ENCODE assay signal across 8 mouse cellular contexts in the genomic region with DNA sequence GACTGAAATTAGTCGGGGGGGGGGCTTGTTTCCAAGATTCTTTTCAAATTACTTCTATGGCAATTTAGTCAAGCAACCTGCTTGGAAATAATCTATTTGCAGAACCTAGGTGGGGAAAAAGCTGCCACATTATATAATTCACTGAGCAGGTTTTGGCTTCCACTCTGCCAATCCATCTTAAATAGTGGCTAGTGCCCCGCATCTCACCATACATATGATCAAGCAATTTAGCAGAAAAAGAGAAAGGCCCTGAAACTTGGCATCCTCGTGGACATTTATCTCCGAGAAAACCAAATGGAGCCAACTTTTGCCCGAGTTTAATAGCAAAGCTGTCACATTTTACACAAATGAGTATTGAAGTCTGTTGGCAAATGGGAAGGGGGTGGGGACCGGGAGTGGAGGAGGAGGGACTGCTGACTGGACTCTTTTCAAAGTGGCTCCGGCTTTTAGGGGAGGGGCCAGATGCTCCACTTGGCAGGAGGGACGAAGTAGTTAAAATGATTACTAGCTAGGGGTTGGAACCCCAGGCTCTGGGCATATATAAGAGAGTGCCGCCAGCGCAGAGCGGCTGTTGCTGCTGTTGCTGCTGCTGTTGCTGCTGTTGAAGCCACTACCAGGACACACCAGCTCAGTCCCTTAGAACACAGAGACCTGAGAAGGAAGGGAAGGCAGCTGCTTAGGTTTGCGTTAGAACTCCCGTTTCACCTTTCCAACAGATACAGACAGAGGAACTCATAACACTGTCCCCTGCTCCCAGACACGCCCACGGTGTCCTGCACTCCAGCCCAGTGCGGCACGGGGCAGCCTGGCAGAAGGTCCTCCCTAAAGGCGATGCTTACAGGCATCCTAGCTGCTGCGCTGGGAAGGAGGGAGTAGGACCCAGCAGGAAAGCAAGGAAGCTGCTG. TPM values are rescaled to one million over a fixed set of nuclear protein-coding genes. Genes with fewer than 3 reads are reported as not detected.
DNase-seq lines count a peak whose midpoint lies in the region; ATAC-seq lines count a peak whose summit lies in the region.

A gene (plus strand): TSS at position 567 of the 905 bp plus-strand sequence.

- no peak within 1 kb of the TSS; the same call in 1 of the 2 replicates for H3K27ac ChIP-seq in forebrain, embryonic 14.5 days (ENCODE audit: low read depth, low read length)
- no peak within 1 kb of the TSS for H3K27ac ChIP-seq in kidney, embryonic 14.5 days (ENCODE audit: low read depth, low read length)
- H3K27ac ChIP-seq in midbrain, embryonic 13.5 days, result no peak within 1 kb of the TSS

- peak; percentile 91 for ATAC-seq in forebrain, embryonic 14.5 days
- peak; percentile 90 for ATAC-seq in kidney, embryonic 14.5 days (ENCODE audit: low FRiP score, low TSS enrichment)
- peak; percentile 88 for ATAC-seq in midbrain, embryonic 13.5 days

- WGBS in forebrain, embryonic 14.5 days, result 4% methylated on average over 19 of the region's 19 CpGs
- 8% methylated on average over 19 of the region's 19 CpGs for WGBS in kidney, embryonic 14.5 days
- 14% methylated on average over 19 of the region's 19 CpGs for WGBS in midbrain, embryonic 13.5 days

- H3K27me3 ChIP-seq in forebrain, embryonic 14.5 days (replicated peaks; ENCODE audit: control insufficient read depth, insufficient read depth, low read length), result no peaks in the 10 kb centered on the region
- H3K27me3 ChIP-seq in kidney, embryonic 14.5 days (ENCODE audit: control insufficient read depth, insufficient read depth, low read length), result no peaks in the 10 kb centered on the region; the same call in 1 of the 2 replicates
- peaks cover 8% of the 10 kb centered on the region; the same call in 1 of the 2 replicates for H3K27me3 ChIP-seq in midbrain, embryonic 13.5 days

- H3K9ac ChIP-seq in forebrain, embryonic 14.5 days (ENCODE audit: low read length), result peak within 1 kb of the TSS; percentile 67
- H3K9ac ChIP-seq in kidney, embryonic 14.5 days (ENCODE audit: low read depth, low read length), result peak within 1 kb of the TSS; percentile 42
- peak within 1 kb of the TSS; percentile 72 for H3K9ac ChIP-seq in midbrain, embryonic 13.5 days (replicated peaks)

- peak; percentile 1 to 2 for DNase-seq in left cerebral cortex, adult 18-20 months (ENCODE audit: low spot score in 2 of 2)
- DNase-seq in left cerebral cortex, postnatal 36 days (ENCODE audit: low spot score in 2 of 2), result no peak
- peak; percentile 20 to 41 for DNase-seq in cerebellum, postnatal 25 days
- peak; percentile 93 for DNase-seq in forebrain, embryonic 14.5 days (ENCODE audit: low spot score)
- peak; percentile 15 for DNase-seq in urinary bladder, postnatal 14 days (ENCODE audit: low spot score)
- DNase-seq in ovary, adult 18-20 months (ENCODE audit: low spot score), result no peak

- peak within 1 kb of the TSS; percentile 46 for H3K4me3 ChIP-seq in forebrain, embryonic 14.5 days (ENCODE audit: low read depth, low read length)
- peak within 1 kb of the TSS; percentile 39 for H3K4me3 ChIP-seq in kidney, embryonic 14.5 days (ENCODE audit: low read length)
- H3K4me3 ChIP-seq in midbrain, embryonic 13.5 days (replicated peaks), result peak within 1 kb of the TSS; percentile 61

- intact Hi-C loops in left cerebral cortex, postnatal 36 days (cut with DNase I), result no loop called here

- H3K9me3 ChIP-seq in forebrain, embryonic 14.5 days (replicated peaks; ENCODE audit: control insufficient read depth, low read length), result no peaks in the 10 kb centered on the region
- no peaks in the 10 kb centered on the region for H3K9me3 ChIP-seq in kidney, embryonic 14.5 days (ENCODE audit: control insufficient read depth, low read length)
- no peaks in the 10 kb centered on the region for H3K9me3 ChIP-seq in midbrain, embryonic 13.5 days

- peaks cover 7% of the 10 kb centered on the region for H3K4me1 ChIP-seq in forebrain, embryonic 14.5 days (ENCODE audit: control insufficient read depth, insufficient read depth, low read length)
- H3K4me1 ChIP-seq in kidney, embryonic 14.5 days (ENCODE audit: control insufficient read depth, insufficient read depth, low read length), result 0 out of 2 replicates have a peak, but pooled peaks cover 5% of the 10 kb centered on the region
- H3K4me1 ChIP-seq in midbrain, embryonic 13.5 days (replicated peaks), result peaks cover 16% of the 10 kb centered on the region

- H3K36me3 ChIP-seq in forebrain, embryonic 14.5 days (ENCODE audit: control insufficient read depth, insufficient read depth, low read length), result no peaks in the 10 kb centered on the region
- H3K36me3 ChIP-seq in kidney, embryonic 14.5 days (ENCODE audit: control insufficient read depth, insufficient read depth, low read length), result no peaks in the 10 kb centered on the region
- H3K36me3 ChIP-seq in midbrain, embryonic 13.5 days, result no peaks in the 10 kb centered on the region

- peak within 1 kb of the TSS; percentile 97 for H3K4me2 ChIP-seq in forebrain, embryonic 14.5 days (ENCODE audit: low read length)
- H3K4me2 ChIP-seq in kidney, embryonic 14.5 days (replicated peaks; ENCODE audit: low read depth, low read length), result peak within 1 kb of the TSS; percentile 84
- H3K4me2 ChIP-seq in midbrain, embryonic 13.5 days (replicated peaks), result peak within 1 kb of the TSS; percentile 98

RNA-seq across cellular contexts. Expression of the gene that starts here (rescaled TPM):
- 1 to 10 TPM in 1 of 2 experiments, under 1 TPM in 1; 0.77 to 1.0 TPM for total RNA-seq in left cerebral cortex, adult 18-20 months (2021)
- 1 to 10 TPM; 1.5 TPM for total RNA-seq in left cerebral cortex, postnatal 36 days (2021)
- polyA plus RNA-seq in forebrain, embryonic 14.5 days (2014; fragmentation: Nextera tagmentation; extraction: Ambion mirVana), result 5.7 and 8.5 TPM in 2 replicates
- polyA plus RNA-seq in kidney, embryonic 14.5 days (2014; fragmentation: Nextera tagmentation; extraction: Ambion mirVana), result 1.1 TPM in 2 replicates
- polyA plus RNA-seq in midbrain, embryonic 13.5 days (2015; fragmentation: Nextera tagmentation; extraction: Ambion mirVana), result 3.1 and 3.4 TPM in 2 replicates

Comparison
In these comparisons a context has a peak if more than half of its experiments do, and no peak if none do; other contexts are left out.
1. DNase-seq: peak in left cerebral cortex, adult 18-20 months (2 of 2), cerebellum, postnatal 25 days (2 of 2), forebrain, embryonic 14.5 days (single experiment) and urinary bladder, postnatal 14 days (single experiment); none in left cerebral cortex, postnatal 36 days (0 of 2) and ovary, adult 18-20 months (single experiment).
2. Peak in every context shown above with its lines, with median percentiles within 50 percentile points of each other: ATAC-seq, H3K4me2 ChIP-seq, H3K4me3 ChIP-seq and H3K9ac ChIP-seq.